Mouse (Mus musculus) CH12.LX (cell line): Measurements from ENCODE around the gene Uba52. TPM values are rescaled to one million over a fixed set of nuclear protein-coding genes. Genes with fewer than 3 reads are reported as not detected.

Source experiments
- DNase-seq: peaks from one replicate; pipeline ENCODE4 v3.0.0-alpha.2; 2013; ENCODE audit errors: extremely low read depth
- H3K27ac ChIP-seq: 2 replicates; pipeline ENCODE4 v1.5.1; 2012; ENCODE audit warnings: low read depth, mild to moderate bottlenecking, control low read depth, moderate library complexity; ENCODE audit not compliant: insufficient read depth
- H3K27me3 ChIP-seq: replicated peaks from 2 replicates; pipeline ENCODE3; 2012; ENCODE audit warnings: inconsistent platforms
- H3K36me3 ChIP-seq, 2 experiments: replicated peaks in 1 of 2; 2 replicates each; pipeline versions ENCODE3 to v1.6.1; 2012; ENCODE audit warnings: inconsistent platforms in 1 of 2, low read length in 1 of 2, mild to moderate bottlenecking in 1 of 2, mixed read lengths in 1 of 2, moderate library complexity in 1 of 2; ENCODE audit not compliant: control insufficient read depth in 1 of 2, insufficient read depth in 1 of 2
- H3K4me1 ChIP-seq, 2 experiments: 2 replicates each; pipeline ENCODE4 v1.6.1; 2012; ENCODE audit warnings: inconsistent platforms in 1 of 2, moderate library complexity in 1 of 2; ENCODE audit not compliant: insufficient read depth in 2 of 2, control insufficient read depth in 1 of 2
- H3K4me2 ChIP-seq: 2 replicates; pipeline ENCODE4 v1.6.1; 2012; ENCODE audit warnings: low read depth, mild to moderate bottlenecking, control low read depth; ENCODE audit not compliant: poor library complexity, insufficient read depth, severe bottlenecking
- H3K4me3 ChIP-seq, 3 experiments: fragments of 150-350 bp in 1 of 3; sonication (generic) in 1 of 3; replicated peaks in 1 of 3; 2 replicates each; pipeline versions ENCODE3 to v1.5.1; 2011 to 2012; ENCODE audit warnings: low read depth in 2 of 3, low read length in 2 of 3, mild to moderate bottlenecking in 2 of 3, moderate library complexity in 2 of 3, control low read depth in 1 of 3, improper control_type of control experiment in 1 of 3, inconsistent platforms in 1 of 3, mixed read lengths in 1 of 3; ENCODE audit not compliant: poor library complexity in 1 of 3
- H3K79me2 ChIP-seq: replicated peaks from 2 replicates; pipeline ENCODE4 v1.6.1; 2012; ENCODE audit warnings: mild to moderate bottlenecking, moderate library complexity; ENCODE audit not compliant: control insufficient read depth, poor library complexity, insufficient read depth, severe bottlenecking; ENCODE audit errors: extremely low read depth
- H3K9ac ChIP-seq: 2 replicates; pipeline ENCODE4 v1.6.1; 2012; ENCODE audit warnings: low read depth, mild to moderate bottlenecking, control low read depth, moderate library complexity; ENCODE audit not compliant: insufficient read depth
- H3K9me3 ChIP-seq: replicated peaks from 2 replicates; pipeline ENCODE3; 2012; ENCODE audit warnings: low read length, inconsistent platforms, mixed read lengths
- BHLHE40 ChIP-seq: IDR thresholded peaks from 2 replicates; pipeline ENCODE4 v1.6.1; 2011; ENCODE audit warnings: mild to moderate bottlenecking, low read depth, low read length, improper control_type of control experiment
- CHD1 ChIP-seq: IDR thresholded peaks from 2 replicates; pipeline ENCODE4 v1.6.1; 2012; ENCODE audit warnings: low read depth, low read length, improper control_type of control experiment, inconsistent platforms
- E2F4 ChIP-seq: IDR thresholded peaks from 2 replicates; pipeline ENCODE4 v1.6.1; 2011; ENCODE audit warnings: low read depth, low read length, improper control_type of control experiment; ENCODE audit not compliant: insufficient replicate concordance
- ELF1 ChIP-seq: IDR thresholded peaks from 2 replicates; pipeline ENCODE4 v1.6.1; 2014; ENCODE audit warnings: low read depth, mild to moderate bottlenecking, inconsistent platforms, low read length, improper control_type of control experiment
- GABPA ChIP-seq: IDR thresholded peaks from 2 replicates; pipeline ENCODE4 v1.6.1; 2012; ENCODE audit warnings: low read depth, low read length, improper control_type of control experiment, inconsistent platforms; ENCODE audit not compliant: insufficient replicate concordance
- IRF4 ChIP-seq: IDR thresholded peaks from 2 replicates; pipeline ENCODE4 v1.6.1; 2014; ENCODE audit warnings: low read depth, mild to moderate bottlenecking, inconsistent platforms, low read length, improper control_type of control experiment
- MAZ ChIP-seq: IDR thresholded peaks from 2 replicates; pipeline ENCODE4 v1.6.1; 2012; ENCODE audit warnings: low read depth, mild to moderate bottlenecking, inconsistent platforms, low read length, improper control_type of control experiment, moderate library complexity
- MEF2A ChIP-seq: IDR thresholded peaks from 2 replicates; pipeline ENCODE4 v1.6.1; 2014; ENCODE audit warnings: low read depth, mild to moderate bottlenecking, inconsistent platforms, low read length, improper control_type of control experiment, borderline replicate concordance
- MYC ChIP-seq: IDR thresholded peaks from 2 replicates; pipeline ENCODE4 v1.6.1; 2011; ENCODE audit warnings: low read depth, mild to moderate bottlenecking, improper control_type of control experiment, low read length
- NRF1 ChIP-seq: IDR thresholded peaks from 2 replicates; pipeline ENCODE4 v1.6.1; 2014; ENCODE audit warnings: low read depth, mild to moderate bottlenecking, inconsistent platforms, low read length, improper control_type of control experiment, moderate library complexity
- PAX5 ChIP-seq: IDR thresholded peaks from 2 replicates; pipeline ENCODE4 v1.6.1; 2012; ENCODE audit warnings: low read length, inconsistent platforms, mixed read lengths
- POLR2A ChIP-seq: IDR thresholded peaks from 2 replicates; pipeline ENCODE4 v1.6.1; 2011; ENCODE audit warnings: low read depth, mild to moderate bottlenecking, improper control_type of control experiment, low read length
- POLR2AphosphoS2 ChIP-seq: IDR thresholded peaks from 2 replicates; pipeline ENCODE4 v1.6.1; 2011; ENCODE audit warnings: low read depth, low read length, improper control_type of control experiment
- RCOR1 ChIP-seq: conservative IDR thresholded peaks from 2 replicates; pipeline ENCODE4 v1.6.1; 2012; ENCODE audit warnings: low read depth, mild to moderate bottlenecking, inconsistent platforms, low read length, improper control_type of control experiment
- SMC3 ChIP-seq: IDR thresholded peaks from 2 replicates; pipeline ENCODE4 v1.6.1; 2011; ENCODE audit warnings: low read depth, low read length, improper control_type of control experiment
- UBTF ChIP-seq: IDR thresholded peaks from 2 replicates; pipeline ENCODE4 v1.6.1; 2012; ENCODE audit warnings: low read depth, mild to moderate bottlenecking, inconsistent platforms, low read length, improper control_type of control experiment, moderate library complexity
- USF1 ChIP-seq: IDR thresholded peaks from 2 replicates; pipeline ENCODE4 v1.6.1; 2014; ENCODE audit warnings: low read depth, mild to moderate bottlenecking, inconsistent platforms, low read length, improper control_type of control experiment
- ZC3H11A ChIP-seq: IDR thresholded peaks from 2 replicates; pipeline ENCODE4 v1.6.1; 2012; ENCODE audit warnings: low read depth, mild to moderate bottlenecking, inconsistent platforms, low read length, improper control_type of control experiment
- ZMIZ1 ChIP-seq: IDR thresholded peaks from 2 replicates; pipeline ENCODE4 v1.6.1; 2012; ENCODE audit warnings: low read depth, mild to moderate bottlenecking, inconsistent platforms, low read length, improper control_type of control experiment
- ZNF384 ChIP-seq: IDR thresholded peaks from 2 replicates; pipeline ENCODE4 v1.6.1; 2012; ENCODE audit warnings: low read depth, low read length, improper control_type of control experiment, inconsistent platforms
- dilution Hi-C: fragments of 300-500 bp; cut with MboI; formaldehyde crosslinking; loops from 2 replicates; pipeline ENCODE4 v1.14.3; 2020; ENCODE audit warnings: low sequenced_read_pairs; ENCODE audit not compliant: extremely low pct_unique_long_range_greater_than_20kb, extremely low pct_ligation_motif_present
- in situ Hi-C: fragments of 300-500 bp; cut with MboI; formaldehyde crosslinking; loops from 3 replicates; pipeline ENCODE4 v1.14.3; 2019; ENCODE audit warnings: low sequenced_read_pairs, low pct_ligation_motif_present, low pct_unique_long_range_greater_than_20kb, mixed read lengths
- polyA plus RNA-seq: library from polyadenylated mRNA; unstranded; fragments of >175 nt; gene quantifications from 2 replicates; pipeline ENCODE4 v1.2.1, GENCODE M21; 2012; ENCODE audit warnings: low read depth; ENCODE audit not compliant: insufficient read length
- total RNA-seq, 2 experiments: library from RNA; depleted of rRNA; stranded (reverse); fragments of 300-350 nt in 1 of 2; fragments of >200 nt in 1 of 2; gene quantifications; 2 replicates each; pipeline ENCODE4 v1.2.3; 2012 to 2014

Uba52 gene
- total and polyA plus RNA-seq, 3 experiments, result 1,181 to 3,341 (median 1,372) TPM

- no peak overlapping the region for H3K4me2 ChIP-seq
- no peak overlapping the region for H3K27ac ChIP-seq
- in situ Hi-C loops (loop anchor here (10.0 kb wide), 1 partner anchor 57 kb away; the partner anchor contains the start of gene Ssbp4), dilution Hi-C loops (no loop called here)
- no peak overlapping the region for H3K9ac ChIP-seq
- no peaks in the 10 kb centered on the region for H3K9me3 ChIP-seq
- H3K4me1 ChIP-seq, result peaks cover 6 to 43% of the 10 kb centered on the region in 2 experiments; a peak in 3 of 4 replicates
- H3K27me3 ChIP-seq, result no peaks in the 10 kb centered on the region
- no peak overlapping the region for H3K4me3 ChIP-seq
- no peak for DNase-seq
- peaks cover 3 to 62% of the 10 kb centered on the region in 2 experiments for H3K36me3 ChIP-seq
- peaks cover 26% of the 10 kb centered on the region for H3K79me2 ChIP-seq
- TF ChIP-seq E2F4, result no peak
- no peak for TF ChIP-seq POLR2A
- TF ChIP-seq POLR2AphosphoS2, result no peak
- no peak for TF ChIP-seq ZMIZ1
- TF ChIP-seq MAZ, result no peak
- no peak for TF ChIP-seq CHD1
- TF ChIP-seq IRF4, result no peak
- no peak for TF ChIP-seq PAX5
- no peak for TF ChIP-seq BHLHE40
- TF ChIP-seq ZNF384, result no peak
- no peak for TF ChIP-seq MEF2A
- no peak for TF ChIP-seq NRF1
- TF ChIP-seq ZC3H11A, result no peak
- no peak for TF ChIP-seq SMC3
- TF ChIP-seq USF1, result no peak
- TF ChIP-seq GABPA, result no peak
- TF ChIP-seq ELF1, result no peak
These were observed 37.2 kb upstream of the Uba52 start for GRCm38 (mm10) chr8:70547762-70548161.

- Histone ChIP-seq H3K9ac (no peak overlapping the region), H3K79me2 (peaks cover 36% of the 10 kb centered on the region), H3K27me3 (no peaks in the 10 kb centered on the region), H3K36me3 (peaks cover 3 to 61% of the 10 kb centered on the region in 2 experiments), H3K4me1 (peaks cover 6 to 46% of the 10 kb centered on the region in 2 experiments; a peak in 3 of 4 replicates), H3K27ac (no peak overlapping the region), H3K9me3 (no peaks in the 10 kb centered on the region), H3K4me3 (no peak overlapping the region), H3K4me2 (no peak overlapping the region)
- no peak for TF ChIP-seq UBTF
- no peak for TF ChIP-seq RCOR1
- TF ChIP-seq MYC, result no peak
- no peak for TF ChIP-seq BHLHE40
- TF ChIP-seq SMC3, result no peak
- DNase-seq, result no peak
- dilution Hi-C loops (no loop called here), in situ Hi-C loops (loop anchor here (10.0 kb wide), 1 partner anchor 58 kb away; the partner anchor contains the start of gene Ssbp4)
These were observed 35.8 kb upstream of the Uba52 start for GRCm38 (mm10) chr8:70546412-70546811.
